In genomic region chr5:52363468-52364150, GRCm38 (mm10) we compare ENCODE assay signal across 9 mouse cellular contexts. TPM values are rescaled to one million over a fixed set of nuclear protein-coding genes. Genes with fewer than 3 reads are reported as not detected.
DNase-seq lines count a peak whose midpoint lies in the region; ATAC-seq lines count a peak whose summit lies in the region.
"Had no signal": no experiment of that assay in that cellular context is flagged by ENCODE, and none has a peak within 500 bp of the region (broad histone marks: within the 10 kb centered on the region; RNA-seq: fewer than 3 reads in every experiment).

Gene Sod3 (plus strand): TSS chr5:52363791.

- H3K4me3 ChIP-seq in neural tube, embryonic 15.5 days (replicated peaks) = no peak within 1 kb of the TSS
- no peak within 1 kb of the TSS for H3K4me3 ChIP-seq in lung, embryonic 15.5 days
- no peak within 1 kb of the TSS for H3K4me3 ChIP-seq in forebrain, embryonic 16.5 days (replicated peaks; ENCODE audit: low read length)

- intact Hi-C loops in heart, postnatal 25 days (cut with DNase I) = loop anchor here (10.0 kb wide), 1 partner anchor 249 kb away; no protein-coding TSS in a partner anchor

- no peak within 1 kb of the TSS for H3K4me2 ChIP-seq in neural tube, embryonic 15.5 days
- H3K4me2 ChIP-seq in lung, embryonic 15.5 days = no peak within 1 kb of the TSS
- no peak within 1 kb of the TSS for H3K4me2 ChIP-seq in forebrain, embryonic 16.5 days (ENCODE audit: low read length)

- WGBS in neural tube, embryonic 15.5 days = 24% methylated on average over 11 of the region's 11 CpGs
- WGBS in lung, embryonic 15.5 days = 14% methylated on average over 11 of the region's 11 CpGs
- WGBS in forebrain, embryonic 16.5 days = 22% methylated on average over 11 of the region's 11 CpGs

- H3K4me1 ChIP-seq in neural tube, embryonic 15.5 days = peaks cover 7% of the 10 kb centered on the region; the same call in 1 of the 2 replicates
- peaks cover 19% of the 10 kb centered on the region for H3K4me1 ChIP-seq in lung, embryonic 15.5 days
- H3K4me1 ChIP-seq in forebrain, embryonic 16.5 days (replicated peaks; ENCODE audit: control insufficient read depth, insufficient read depth, low read length) = peaks cover 7% of the 10 kb centered on the region

- no peak within 1 kb of the TSS for H3K9ac ChIP-seq in neural tube, embryonic 15.5 days (replicated peaks)
- no peak within 1 kb of the TSS for H3K9ac ChIP-seq in lung, embryonic 15.5 days
- H3K9ac ChIP-seq in forebrain, embryonic 16.5 days (replicated peaks; ENCODE audit: low read depth, low read length) = no peak within 1 kb of the TSS

- peak; percentile 31 for DNase-seq in neural tube, embryonic 10.5 days (ENCODE audit: extremely low spot score, low spot score)
- DNase-seq in embryo, embryonic 9.5 days (ENCODE audit: extremely low spot score) = peak; percentile 45
- peak; percentile 75 for DNase-seq in heart, postnatal 25 days (ENCODE audit: low spot score)
- DNase-seq in urinary bladder, postnatal 36 days (ENCODE audit: low spot score in 2 of 2) = peak; percentile 46 to 80
- DNase-seq in thymus, postnatal 10 days (ENCODE audit: low spot score in 2 of 2) = no peak

- no peaks in the 10 kb centered on the region for H3K27me3 ChIP-seq in neural tube, embryonic 15.5 days (replicated peaks)
- no peaks in the 10 kb centered on the region; the same call in 1 of the 2 replicates for H3K27me3 ChIP-seq in lung, embryonic 15.5 days
- H3K27me3 ChIP-seq in forebrain, embryonic 16.5 days (replicated peaks; ENCODE audit: control insufficient read depth, insufficient read depth, low read length) = no peaks in the 10 kb centered on the region

- no peaks in the 10 kb centered on the region for H3K9me3 ChIP-seq in neural tube, embryonic 15.5 days (replicated peaks)
- H3K9me3 ChIP-seq in lung, embryonic 15.5 days = no peaks in the 10 kb centered on the region
- H3K9me3 ChIP-seq in forebrain, embryonic 16.5 days (ENCODE audit: control insufficient read depth, low read length) = no peaks in the 10 kb centered on the region

- H3K27ac ChIP-seq in neural tube, embryonic 15.5 days (replicated peaks) = no peak within 1 kb of the TSS
- H3K27ac ChIP-seq in lung, embryonic 15.5 days = no peak within 1 kb of the TSS
- H3K27ac ChIP-seq in forebrain, embryonic 16.5 days (ENCODE audit: low read length) = no peak within 1 kb of the TSS

- H3K36me3 ChIP-seq in neural tube, embryonic 15.5 days = no peaks in the 10 kb centered on the region
- no peaks in the 10 kb centered on the region for H3K36me3 ChIP-seq in lung, embryonic 15.5 days
- H3K36me3 ChIP-seq in forebrain, embryonic 16.5 days (ENCODE audit: control insufficient read depth, insufficient read depth) = no peaks in the 10 kb centered on the region

- no peak for ATAC-seq in neural tube, embryonic 15.5 days (ENCODE audit: low FRiP score)
- peak; percentile 71 for ATAC-seq in lung, embryonic 15.5 days (ENCODE audit: borderline replicate concordance, extremely low read depth, low FRiP score, low TSS enrichment)
- no peak for ATAC-seq in forebrain, embryonic 16.5 days

RNA-seq across cellular contexts. Expression of gene Sod3, which starts in this region (rescaled TPM):
- polyA plus RNA-seq in neural tube, embryonic 15.5 days (2015; fragmentation: Nextera tagmentation; extraction: Ambion mirVana) = 2.9 and 3.0 TPM in 2 replicates
- total RNA-seq in heart, postnatal 25 days (2021) = 10 to 100 TPM; 11.2 to 13.7 TPM
- polyA plus RNA-seq in lung, embryonic 15.5 days (2015; fragmentation: Nextera tagmentation; extraction: Ambion mirVana) = 0.52 and 0.67 TPM in 2 replicates
- polyA plus RNA-seq in forebrain, embryonic 16.5 days (2015; fragmentation: Nextera tagmentation; extraction: Ambion mirVana) = 1.4 and 1.8 TPM in 2 replicates
- polyA plus RNA-seq: limb, embryonic 11.5 days had no signal

Comparison
In these comparisons a context has a peak if more than half of its experiments do, and no peak if none do; other contexts are left out.
1. Peak in ATAC-seq in lung, embryonic 15.5 days; RNA of the gene not detected or under 1 TPM.
2. DNase-seq: peak in neural tube, embryonic 10.5 days (single experiment), embryo, embryonic 9.5 days (single experiment), heart, postnatal 25 days (single experiment) and urinary bladder, postnatal 36 days (2 of 2); none in thymus, postnatal 10 days (0 of 2).